Mouse (Mus musculus) layer of hippocampus, adult 9-10 months (tissue): ENCODE measurements at regions not wholly inside any gene's neighbourhood (a gene's known extent, or its start where the extent isn't known, plus 50 kb on each side); places are given as distances from the start of the nearest gene placed in this dataset.

Experiments used
- DNase-seq: peaks from one replicate; pipeline ENCODE4 v3.0.0; 2022; ENCODE audit warnings: low spot score

DNA sequence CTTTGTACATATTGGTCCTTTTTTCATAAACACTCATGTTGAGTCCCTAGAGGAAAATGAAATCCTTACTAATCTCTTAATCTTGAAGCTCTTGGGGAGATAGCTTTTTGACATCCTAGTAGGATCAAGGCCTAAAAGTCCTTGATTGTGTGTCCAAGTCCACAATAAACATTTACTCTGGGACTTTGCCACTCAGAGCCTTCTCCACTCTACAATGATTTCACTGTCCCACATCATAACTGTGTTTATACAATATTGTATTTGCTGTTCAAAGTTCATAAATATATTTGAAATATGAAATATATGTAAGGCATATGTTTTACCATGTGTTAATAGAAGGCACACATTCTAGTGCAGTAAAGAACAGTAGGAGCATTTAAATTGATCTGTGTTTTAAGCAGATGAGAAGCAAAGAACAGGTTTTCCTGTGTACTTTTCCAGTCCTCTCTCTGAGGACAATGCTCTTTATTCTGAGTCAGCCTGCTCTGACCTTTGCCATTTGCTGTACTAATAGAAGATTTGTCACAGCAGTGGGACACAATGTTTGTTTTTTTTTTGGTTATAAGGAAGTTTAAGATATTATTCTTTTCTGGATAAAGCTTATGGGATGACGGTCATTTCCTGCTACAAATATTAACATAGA, 130.7 kb upstream of the Gprin3 start:
- DNase-seq = no peak

DNA sequence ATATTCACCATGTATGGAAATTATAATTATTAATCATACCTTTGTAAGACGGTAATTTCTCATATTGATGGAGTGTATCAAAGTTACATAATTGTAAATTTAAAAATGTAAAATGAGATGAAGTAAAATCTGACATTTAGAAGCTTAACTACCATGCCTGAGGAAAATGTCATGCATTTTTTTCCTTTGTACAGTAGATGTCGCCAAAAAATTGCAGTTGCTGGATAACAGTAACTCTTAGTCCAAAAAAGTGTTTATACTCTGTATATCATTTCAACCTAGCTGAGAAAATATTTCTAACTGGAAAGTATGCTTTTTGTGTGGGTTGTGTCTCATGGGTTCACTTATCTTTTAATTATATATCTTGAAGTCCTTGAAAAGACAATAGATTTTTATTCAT, 110.9 kb upstream of the Gprin3 start:
- peak; percentile 5 for DNase-seq

DNA sequence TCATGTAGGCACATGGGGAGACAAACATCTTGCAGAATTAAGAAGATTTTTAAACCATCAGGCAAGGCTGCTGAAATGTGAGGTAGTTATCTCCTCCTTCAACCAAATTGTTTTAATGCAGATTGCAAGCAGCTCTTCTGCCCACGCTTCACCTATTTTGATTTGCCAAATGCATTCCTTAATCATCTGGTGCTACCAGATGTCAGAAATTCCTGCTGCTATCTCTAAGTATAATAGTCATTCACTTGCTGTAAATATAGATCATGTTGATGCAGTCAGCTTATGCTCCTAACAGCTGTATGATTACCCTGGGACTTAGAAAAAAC, 98.8 kb upstream of the Gprin3 start:
- DNase-seq = no peak

DNA sequence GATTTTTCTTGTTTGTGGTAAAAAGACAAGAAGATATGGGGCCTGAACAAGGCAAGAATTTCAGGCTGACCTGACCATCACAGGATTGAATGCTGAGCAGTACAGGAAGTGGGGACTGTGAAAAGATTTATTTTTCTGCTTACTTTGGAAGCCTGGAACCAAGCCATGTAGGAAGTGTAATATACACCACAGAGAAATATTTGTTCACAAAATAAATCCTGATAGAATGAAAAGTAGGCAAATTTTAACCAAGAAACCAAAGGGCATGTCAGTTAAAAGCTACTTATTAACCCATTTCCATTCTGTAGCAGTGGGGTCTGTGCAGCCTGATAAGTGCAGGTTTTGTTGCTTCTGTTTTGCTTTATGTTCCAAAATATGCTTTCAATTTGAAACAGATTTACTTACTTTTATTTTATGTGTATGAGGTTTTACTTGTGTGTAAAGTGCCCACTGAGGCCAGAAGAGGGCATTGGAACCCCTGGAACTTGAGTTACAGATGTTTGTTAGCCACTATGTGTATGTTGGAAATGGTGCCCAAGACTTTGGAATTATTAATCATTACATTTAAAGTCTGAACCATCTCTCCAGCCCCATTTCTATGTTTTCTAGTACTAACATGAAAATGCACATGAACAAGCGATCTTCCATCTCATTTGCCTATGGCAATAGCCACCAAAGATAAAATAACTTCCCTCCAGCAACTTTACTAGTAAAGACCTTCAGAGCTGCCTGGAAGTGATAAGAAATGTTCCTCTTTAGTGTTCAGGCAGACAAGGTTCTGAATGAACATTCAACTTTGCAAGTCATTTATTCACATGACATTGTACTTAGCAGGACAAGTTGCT, 98.2 kb upstream of the Gprin3 start:
- DNase-seq = no peak

DNA sequence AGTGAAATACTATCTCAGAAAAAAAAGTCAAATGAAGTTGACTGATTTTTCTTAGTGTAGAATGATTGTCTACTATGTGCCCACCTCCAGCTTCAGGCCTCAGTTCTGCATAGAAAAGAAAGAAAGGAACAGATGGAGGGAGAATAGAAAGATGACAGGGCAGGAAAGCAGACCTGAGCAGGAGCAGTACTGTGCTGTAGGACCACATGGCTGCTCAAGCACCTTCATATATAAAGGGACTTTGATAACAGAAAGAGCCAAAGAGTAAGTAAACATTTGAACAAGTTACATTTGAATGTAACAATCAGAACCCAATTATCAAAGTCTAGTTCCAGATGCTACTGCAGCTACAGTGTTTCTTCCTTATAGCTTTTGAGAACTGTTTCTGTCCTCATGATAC, 96.9 kb upstream of the Gprin3 start:
- DNase-seq = no peak

DNA sequence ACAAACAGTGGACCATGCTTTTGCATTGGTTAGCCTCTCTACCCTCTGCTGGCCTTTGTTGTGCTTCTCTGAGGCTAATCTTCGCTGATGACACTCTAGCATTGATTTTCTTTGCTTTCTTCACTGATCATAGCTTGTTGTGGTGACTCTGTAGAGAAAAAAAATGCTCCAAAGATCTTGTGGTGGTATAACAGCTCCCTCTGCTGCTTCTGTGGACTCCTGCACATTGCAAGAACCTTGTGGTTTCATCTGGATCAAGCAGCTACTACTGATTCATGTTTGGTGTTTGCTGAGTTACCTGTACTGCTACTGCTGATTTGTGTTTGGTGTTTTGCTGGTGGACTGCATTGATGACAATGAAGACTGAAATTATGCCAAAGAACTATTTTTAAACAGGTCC, 74.7 kb upstream of the Gprin3 start:
- DNase-seq = no peak

DNA sequence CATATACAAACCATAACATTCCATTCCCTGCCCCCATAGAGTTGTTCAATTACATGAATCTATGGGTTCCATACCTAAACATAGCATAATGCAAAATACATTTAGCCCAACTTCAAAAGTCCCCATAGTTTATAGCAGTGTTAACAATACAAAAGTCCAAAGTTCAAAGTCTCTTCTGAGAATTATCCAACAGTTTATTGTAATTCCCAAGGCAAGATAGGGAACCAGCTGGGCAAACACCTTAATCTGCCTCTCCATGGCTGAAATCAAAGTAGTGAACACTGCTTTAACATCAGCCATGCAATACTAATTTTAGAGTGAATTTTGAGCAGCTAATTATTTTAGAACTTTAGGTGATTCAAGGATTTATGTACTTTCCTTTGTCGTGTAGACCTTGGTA, 72.7 kb upstream of the Gprin3 start:
- no peak for DNase-seq

DNA sequence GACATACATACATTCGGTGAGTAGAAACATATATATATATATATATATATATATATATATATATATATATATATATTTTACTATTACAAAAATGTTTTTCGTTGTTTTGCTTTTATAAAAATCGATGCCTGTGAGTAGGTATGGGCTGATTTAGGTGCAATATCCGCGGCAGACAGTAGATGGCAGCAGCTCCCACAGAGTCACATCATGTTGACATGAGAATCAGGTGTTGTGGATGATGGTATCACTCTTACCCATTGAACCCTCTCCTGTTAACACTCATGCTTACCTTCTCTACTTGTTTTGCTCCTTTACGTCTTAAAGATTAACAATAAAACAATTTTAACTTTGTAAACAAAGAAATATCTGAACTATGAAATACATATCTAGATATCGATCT, 72.0 kb upstream of the Gprin3 start:
- peak; percentile 76 for DNase-seq

DNA sequence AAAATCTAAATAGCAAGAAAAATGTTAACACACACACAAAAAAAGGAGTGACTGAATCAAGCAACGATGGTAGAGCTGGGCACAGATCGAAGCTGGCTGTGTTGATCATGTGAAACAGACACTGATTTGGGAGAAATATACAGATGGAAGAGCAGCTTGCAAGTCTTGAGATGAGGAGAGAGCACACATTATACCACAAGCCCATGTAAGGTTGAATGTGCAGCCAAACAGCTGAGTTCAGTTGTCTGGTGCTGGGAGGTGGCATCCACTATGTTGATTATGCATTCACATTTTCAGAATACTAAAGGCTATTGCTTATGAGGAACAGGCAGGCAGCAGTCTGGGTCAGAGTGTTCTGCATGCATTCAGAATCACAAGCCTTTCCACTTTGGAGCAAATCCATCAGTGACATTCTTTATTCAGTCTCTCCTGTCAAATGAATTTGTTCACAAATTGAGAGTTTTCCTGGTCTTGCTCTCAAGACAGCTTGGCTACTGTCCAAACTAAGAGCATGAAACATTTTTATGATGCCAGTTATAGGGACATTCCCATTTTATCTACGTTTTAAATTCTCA, 63.0 kb upstream of the Gprin3 start:
- DNase-seq = peak; percentile 32

DNA sequence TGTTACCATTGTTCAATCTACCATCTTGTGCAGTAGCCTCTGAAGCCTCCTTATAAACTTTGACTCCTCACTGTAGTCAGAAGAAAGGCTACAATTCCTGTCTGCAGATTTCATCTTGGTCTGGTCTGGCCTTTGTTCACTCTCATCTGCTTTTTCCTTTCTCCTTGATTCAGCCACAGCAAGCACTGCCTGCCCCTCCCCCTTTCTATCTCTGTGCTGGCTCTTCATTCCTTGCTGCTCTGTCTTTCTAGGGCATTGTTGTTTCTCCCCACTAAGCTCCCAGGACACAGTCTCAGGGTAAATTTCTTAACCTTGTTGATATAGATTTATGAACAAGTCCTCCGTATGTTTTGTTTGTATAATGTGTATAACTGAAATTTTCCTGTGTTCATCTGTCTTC, 62.3 kb upstream of the Gprin3 start:
- DNase-seq = no peak

DNA sequence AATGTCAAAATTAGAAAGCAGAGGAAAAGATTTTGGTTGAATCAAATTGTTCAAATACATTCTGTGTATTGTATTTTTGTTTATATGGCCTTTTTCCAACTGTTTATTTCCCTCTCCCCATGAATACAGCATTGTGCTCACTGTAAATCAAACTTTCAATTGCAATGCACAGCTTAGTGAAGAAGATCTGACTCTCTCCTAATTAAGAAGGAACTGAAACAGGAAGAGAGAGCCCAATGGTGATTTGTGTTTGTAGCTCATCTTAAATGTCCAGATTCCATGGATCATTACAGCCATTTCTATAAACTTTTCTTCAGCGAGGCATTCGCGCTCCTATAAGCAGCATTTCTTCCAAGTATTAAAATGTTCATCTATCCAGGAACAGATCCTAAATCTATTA, 57.9 kb upstream of the Gprin3 start:
- DNase-seq = no peak

DNA sequence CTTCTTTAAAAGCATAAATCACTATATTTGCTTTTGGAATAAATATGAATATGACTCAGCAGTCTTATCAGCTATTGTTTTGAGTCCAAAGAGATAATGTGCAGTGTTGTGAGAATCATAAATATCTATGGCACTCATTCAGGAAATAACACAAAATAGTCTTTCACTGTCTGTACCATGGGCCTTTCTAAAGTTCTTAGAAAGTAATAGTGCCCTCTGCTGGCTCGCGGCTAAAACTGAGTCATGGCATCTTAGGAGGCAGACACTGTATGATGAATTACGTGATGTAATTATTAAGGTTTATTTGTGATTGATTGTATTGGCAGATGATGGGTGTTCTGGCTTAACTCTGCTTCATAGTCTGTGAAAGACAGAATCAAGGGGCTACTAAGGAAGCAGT, 57.5 kb upstream of the Gprin3 start:
- peak; percentile 18 for DNase-seq
